Mouse (Mus musculus): ENCODE measurements around the gene St3gal3.

Gene St3gal3

DNA sequence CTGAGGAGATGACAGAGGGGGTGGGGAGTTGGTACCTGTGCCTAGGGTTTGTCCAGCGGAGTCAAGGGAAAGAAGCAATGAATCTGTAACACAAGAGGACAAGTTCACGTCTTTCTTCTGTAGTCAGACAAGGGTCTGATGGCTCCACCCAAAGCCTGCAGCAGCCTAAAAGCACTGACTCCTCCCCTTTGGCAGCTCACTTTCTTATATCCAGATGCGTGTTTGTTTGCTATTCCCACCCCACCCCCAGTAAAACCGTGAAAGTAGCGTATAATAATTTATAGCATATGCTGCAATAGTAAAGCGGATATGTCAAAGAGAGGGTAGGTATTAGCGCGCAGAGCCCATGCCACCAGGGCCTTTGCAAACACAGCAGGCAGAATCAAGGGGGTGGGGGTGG is 80.1 kb downstream of the St3gal3 start:
- no peak for DNase-seq (ENCODE audit: low spot score in 2 of 2)

- no peak for DNase-seq (ENCODE audit: low spot score in 2 of 2)
Observed at GRCm38 (mm10) chr4:118053904-118054303, 80.8 kb downstream of the St3gal3 start.

DNA sequence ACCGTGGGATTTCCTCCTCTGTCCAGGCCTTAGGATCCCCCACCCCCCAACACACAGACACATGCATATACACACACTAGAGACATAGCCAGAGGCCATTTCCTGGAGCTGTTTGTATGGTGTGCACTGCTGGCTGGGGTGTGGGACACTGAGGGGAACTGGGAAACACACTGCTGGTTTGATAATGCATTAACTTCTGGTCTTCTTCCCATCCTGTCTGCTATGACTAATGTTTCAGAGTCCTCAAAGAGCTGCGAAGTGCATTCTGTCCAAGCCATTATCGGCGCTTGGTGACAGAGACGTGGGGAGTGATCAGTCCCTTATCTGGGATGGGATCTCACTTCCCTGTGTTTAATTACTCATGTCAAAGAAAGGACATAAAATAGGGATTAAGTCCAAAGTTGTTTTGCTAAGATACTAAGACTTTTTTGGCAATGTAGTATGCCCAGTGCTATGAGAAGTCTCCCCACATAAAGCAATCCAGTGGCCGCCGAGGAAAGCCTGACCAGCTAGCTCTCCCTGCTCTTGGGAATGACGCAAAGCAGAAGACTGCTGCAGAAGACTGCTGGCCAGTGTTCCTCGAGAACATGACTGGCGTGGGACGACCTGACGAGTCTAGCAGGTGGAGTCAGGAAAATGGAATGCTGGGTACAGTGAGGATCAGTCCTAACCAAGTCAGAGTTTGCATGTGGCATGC is 85.0 kb downstream of the St3gal3 start:
- DNase-seq (ENCODE audit: low spot score in 2 of 2): no peak

GRCm38 (mm10) chr4:118044510-118044909 is 90.2 kb downstream of the St3gal3 start:
- no peak for DNase-seq (ENCODE audit: low spot score in 2 of 2)

DNA sequence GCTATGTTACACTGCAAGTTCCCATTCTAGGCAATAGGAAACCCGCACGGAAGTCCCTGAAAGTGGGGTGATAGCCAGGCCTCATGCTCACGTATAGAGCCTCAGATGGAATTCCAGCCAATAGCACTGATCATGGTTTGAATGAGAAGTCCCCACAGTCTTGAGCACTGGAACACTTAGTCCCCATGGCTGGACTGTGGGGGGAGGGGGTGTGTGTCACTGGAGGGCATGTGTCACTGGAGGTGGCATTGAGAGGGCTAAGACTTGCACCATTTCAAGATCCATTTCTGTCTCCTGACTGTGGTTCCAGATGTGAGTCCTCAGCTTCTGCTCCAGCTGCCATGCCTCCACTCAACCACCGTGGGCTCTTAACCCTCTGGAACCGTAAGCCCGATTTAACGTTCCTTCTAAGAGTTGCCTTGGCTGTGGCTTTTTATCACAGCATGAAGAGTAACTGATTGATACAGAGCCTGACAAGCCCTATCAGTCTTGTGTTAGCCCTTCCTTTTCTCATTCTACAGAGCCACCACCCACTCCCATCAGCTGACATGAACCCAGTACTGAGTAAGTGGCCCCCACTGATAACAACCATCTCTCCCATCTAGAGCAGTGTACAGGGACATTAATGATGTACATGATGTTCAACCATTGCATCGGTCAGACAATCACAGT is 91.2 kb downstream of the St3gal3 start:
- DNase-seq (ENCODE audit: low spot score in 2 of 2): no peak

GRCm38 (mm10) chr4:118042671-118043320 is 91.9 kb downstream of the St3gal3 start:
- DNase-seq (ENCODE audit: low spot score in 2 of 2): no peak

GRCm38 (mm10) chr4:118041145-118041544 is 93.6 kb downstream of the St3gal3 start:
- no peak for DNase-seq (ENCODE audit: low spot score in 2 of 2)

DNA sequence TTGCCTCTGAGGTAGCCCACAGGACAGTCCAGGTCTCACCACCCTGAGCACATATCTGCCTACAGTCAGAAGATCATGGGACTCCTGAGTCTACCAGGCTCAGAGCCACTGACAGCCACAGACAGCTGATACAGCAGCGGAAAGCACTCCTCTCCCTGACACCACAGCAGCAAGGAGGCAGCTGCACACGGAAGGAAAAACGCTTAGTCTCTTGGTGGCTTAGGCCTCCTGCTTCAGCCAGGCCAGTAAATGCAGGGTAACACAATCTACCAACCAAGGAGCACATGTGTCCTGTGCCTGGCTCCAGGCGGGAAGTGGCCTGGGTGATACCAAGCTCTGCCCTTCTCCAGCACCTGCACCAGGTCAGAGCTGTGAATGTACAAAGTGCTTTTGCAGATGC is 94.1 kb downstream of the St3gal3 start:
- no peak for DNase-seq (ENCODE audit: low spot score in 2 of 2)

GRCm38 (mm10) chr4:118039964-118040363 is 94.8 kb downstream of the St3gal3 start:
- DNase-seq (ENCODE audit: low spot score in 2 of 2): no peak

GRCm38 (mm10) chr4:118038023-118038422 is 96.7 kb downstream of the St3gal3 start:
- no peak for DNase-seq (ENCODE audit: low spot score in 2 of 2)

DNA sequence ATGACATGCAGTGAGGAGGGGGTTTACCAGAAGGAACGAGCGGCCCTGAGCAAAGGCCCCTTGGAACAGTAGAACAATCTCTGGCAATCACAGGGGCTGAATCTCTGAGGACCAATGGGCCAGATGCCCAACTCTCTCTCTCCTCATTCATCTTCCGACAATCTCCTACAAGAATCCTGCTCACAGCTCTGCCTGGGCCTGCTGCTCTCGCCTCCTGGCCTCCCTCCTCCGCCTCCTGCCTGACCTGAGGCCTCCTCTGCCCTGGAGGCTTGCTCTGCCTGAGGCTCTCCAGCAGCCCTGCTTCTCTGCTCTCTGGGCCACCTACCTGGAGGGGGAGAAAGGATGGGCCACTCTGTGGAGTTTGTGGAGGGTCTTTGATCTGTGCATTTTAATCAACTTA is 97.3 kb downstream of the St3gal3 start:
- no peak for DNase-seq (ENCODE audit: low spot score in 2 of 2)

GRCm38 (mm10) chr4:118036531-118036930 is 98.2 kb downstream of the St3gal3 start:
- DNase-seq (ENCODE audit: low spot score in 2 of 2): no peak

DNA sequence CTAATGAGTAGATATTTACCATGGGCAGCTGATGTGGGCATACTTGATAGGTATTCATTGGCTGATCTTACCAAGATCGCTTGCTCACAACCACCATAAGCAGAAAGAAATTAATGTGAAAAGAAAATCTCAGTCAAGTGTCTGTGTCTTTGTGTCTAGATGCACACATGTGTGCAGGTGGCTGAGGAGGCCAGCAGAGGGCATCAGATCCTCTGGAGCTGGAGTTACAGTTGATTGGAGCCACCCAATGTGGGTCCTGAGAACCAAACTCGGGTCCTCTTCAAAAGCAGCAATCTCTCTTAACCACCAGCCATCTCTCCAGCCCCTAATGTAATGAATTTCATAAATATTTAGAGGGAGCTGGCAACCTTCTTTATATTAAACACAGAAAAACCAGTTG is 99.6 kb downstream of the St3gal3 start:
- no peak for DNase-seq (ENCODE audit: low spot score in 2 of 2)

DNA sequence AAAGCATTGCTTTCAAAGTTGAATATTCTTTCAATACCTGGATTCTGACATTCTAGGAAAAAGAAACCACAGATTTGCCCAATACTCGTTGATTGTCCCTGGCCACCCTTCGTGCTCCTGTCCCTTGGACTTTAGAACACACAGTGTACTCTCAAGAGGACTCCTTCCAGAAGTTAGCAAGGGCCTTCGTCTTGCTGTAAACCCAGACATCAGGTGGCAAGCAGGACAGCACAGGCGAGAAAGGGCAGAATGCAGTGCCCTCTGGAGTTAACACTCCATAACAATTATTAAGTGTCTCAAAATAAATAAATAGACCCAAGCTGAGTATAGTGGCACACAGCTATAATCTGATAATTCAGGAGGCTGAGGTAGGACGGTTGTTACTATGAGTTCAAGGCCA is 101.7 kb downstream of the St3gal3 start:
- DNase-seq (ENCODE audit: low spot score in 2 of 2): no peak

DNA sequence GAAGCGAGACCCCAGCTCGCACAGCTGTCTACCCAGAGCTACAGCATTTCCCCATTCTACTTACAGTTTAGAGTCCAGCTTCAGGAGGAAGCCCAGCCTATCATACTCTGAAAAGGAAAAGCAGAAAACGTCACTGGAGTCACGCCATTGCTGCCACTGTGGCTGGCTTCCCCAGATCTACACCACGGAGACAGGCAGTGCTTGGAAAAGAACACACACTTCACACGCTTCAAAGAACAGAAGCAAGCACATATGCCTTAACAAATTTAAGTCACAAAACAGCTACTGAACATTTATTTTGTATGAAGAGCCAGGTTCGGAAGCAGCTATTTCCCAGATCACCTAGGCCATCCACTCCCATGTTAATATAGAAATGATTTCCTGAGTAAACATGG is 102.9 kb downstream of the St3gal3 start:
- DNase-seq (ENCODE audit: low spot score in 2 of 2): no peak

GRCm38 (mm10) chr4:118031132-118031775 is 103.5 kb downstream of the St3gal3 start:
- no peak for DNase-seq (ENCODE audit: low spot score in 2 of 2)

GRCm38 (mm10) chr4:118030330-118030729 is 104.4 kb downstream of the St3gal3 start:
- DNase-seq (ENCODE audit: low spot score in 2 of 2): no peak

- no peak for DNase-seq (ENCODE audit: low spot score in 2 of 2)
Observed at GRCm38 (mm10) chr4:118029892-118030291, 104.8 kb downstream of the St3gal3 start.

DNA sequence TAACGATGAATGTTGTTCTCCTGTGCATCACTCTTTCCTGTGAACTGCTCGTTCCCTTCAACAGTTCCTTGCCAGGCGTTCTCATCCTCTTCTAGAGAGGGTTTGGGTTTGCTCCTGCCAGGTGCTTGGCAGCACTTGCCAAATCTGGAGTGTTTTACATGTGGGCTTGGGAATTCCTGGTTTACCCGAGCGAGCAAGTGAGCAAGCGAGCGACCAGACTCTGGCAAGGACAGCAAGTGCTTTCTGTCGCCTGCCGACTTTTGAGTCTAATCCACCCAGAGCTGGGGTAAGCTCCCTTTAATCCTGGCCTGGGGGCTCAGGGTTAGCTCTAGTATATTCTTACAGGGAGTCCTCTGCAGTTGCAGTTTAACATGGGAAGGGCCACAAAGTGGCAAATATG is 105.7 kb downstream of the St3gal3 start:
- no peak for DNase-seq (ENCODE audit: low spot score in 2 of 2)

DNA sequence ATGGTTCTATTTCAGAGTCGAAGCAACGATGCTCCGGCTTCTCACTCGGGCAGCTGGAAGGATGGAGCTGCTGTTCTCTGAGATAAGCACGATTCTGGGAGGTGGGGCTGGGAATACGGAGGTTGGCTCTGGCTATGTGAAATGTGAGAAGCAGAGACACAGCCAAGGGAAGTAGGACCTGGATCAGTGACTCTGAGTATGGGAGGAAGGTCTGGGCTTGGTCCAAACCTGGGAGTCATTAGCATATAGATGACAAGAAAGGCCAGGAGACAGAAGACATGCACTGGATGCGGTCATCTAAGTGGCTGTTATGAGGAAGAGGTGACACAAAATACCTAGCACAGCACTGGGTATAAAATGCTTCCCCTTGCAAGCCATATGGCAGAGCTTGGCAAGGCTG is 108.8 kb downstream of the St3gal3 start:
- DNase-seq (ENCODE audit: low spot score in 2 of 2): no peak

- no peak for DNase-seq (ENCODE audit: low spot score in 2 of 2)
Observed at GRCm38 (mm10) chr4:118025381-118025780, 109.3 kb downstream of the St3gal3 start.

DNA sequence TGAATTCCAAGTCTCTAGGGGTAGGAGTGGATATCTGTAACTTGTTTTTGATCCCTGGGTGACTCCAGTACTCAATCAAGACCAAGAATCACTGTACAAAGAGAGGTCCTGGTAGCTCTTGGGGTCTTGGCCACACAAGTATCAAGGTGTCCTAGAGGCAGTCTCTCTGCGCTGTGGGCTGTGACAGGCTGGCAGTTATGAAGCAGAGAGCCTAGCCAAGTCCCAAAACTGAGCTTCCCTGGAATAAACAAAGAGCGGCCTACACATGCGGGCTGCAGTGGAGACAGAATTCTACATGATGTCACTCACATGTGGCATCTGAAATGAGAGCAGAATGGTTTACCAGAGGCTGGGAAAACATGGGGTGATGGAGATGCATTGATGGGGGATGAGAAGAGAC is 111.9 kb downstream of the St3gal3 start:
- no peak for DNase-seq (ENCODE audit: low spot score in 2 of 2)

- no peak for DNase-seq (ENCODE audit: low spot score in 2 of 2)
Observed at GRCm38 (mm10) chr4:118022406-118022805, 112.3 kb downstream of the St3gal3 start.

Measured in cerebellum, postnatal 4 days (tissue).